Mouse (Mus musculus) heart, adult 2 months (tissue): Measurements from ENCODE around the gene Layn.

Experiments used
- CTCF ChIP-seq: fragments of 200-600 bp; IDR thresholded peaks from 2 replicates; pipeline ENCODE4 v1.8.1; 2022; ENCODE audit warnings: antibody characterized with exemption, mild to moderate bottlenecking, moderate library complexity
- EP300 ChIP-seq: fragments of 200-500 bp; IDR thresholded peaks from 2 replicates; pipeline ENCODE4 v1.6.1; 2011; ENCODE audit warnings: low read depth, low read length, control low read depth; ENCODE audit not compliant: insufficient read depth

DNA sequence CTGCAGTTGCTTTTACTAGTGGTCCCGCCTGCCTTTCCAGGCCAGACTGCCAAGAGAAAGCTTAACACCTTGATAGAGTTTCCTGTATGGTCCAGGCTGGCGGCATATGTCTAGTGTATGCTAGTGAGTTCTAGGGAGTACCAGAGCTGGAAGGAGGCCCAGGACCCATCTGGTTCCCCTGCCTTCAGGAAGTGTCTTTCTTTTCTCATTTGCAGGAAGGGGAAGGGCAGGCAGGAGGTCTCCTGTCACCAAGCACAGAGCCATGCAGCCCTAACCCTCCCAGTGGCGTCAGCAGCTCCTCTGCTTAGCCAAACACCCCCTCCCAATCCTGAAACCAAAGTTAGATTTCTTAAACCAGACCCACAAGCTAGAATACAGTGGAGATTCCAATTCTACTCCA, 1.1 kb downstream of the Layn start:
- TF ChIP-seq CTCF (no peak), EP300 (0 out of 2 replicates have a peak, but pooled peaks have one; percentile 51)
